Mouse (Mus musculus) kidney, embryonic 15.5 days (tissue): ENCODE measurements at regions not wholly inside any gene's neighbourhood (a gene's known extent, or its start where the extent isn't known, plus 50 kb on each side); places are given as distances from the start of the nearest gene placed in this dataset.

Experiments used
- ATAC-seq: fragments of 200-750 bp; cut with Nextera tagmentation; replicated peaks from 2 replicates; pipeline ENCODE4 v1.8.0; 2017; ENCODE audit warnings: moderate TSS enrichment; ENCODE audit not compliant: low FRiP score
- H3K27ac ChIP-seq: fragments of 300-500 bp; sonication (generic); 2 replicates; pipeline ENCODE4 v1.5.1; 2015; ENCODE audit warnings: mild to moderate bottlenecking, inconsistent platforms
- H3K27me3 ChIP-seq: fragments of 300-500 bp; sonication (generic); 2 replicates; pipeline ENCODE4 v1.6.1; 2015; ENCODE audit warnings: inconsistent platforms
- H3K36me3 ChIP-seq: fragments of 300-500 bp; sonication (generic); 2 replicates; pipeline ENCODE4 v1.6.1; 2015; ENCODE audit warnings: inconsistent platforms
- H3K4me1 ChIP-seq: fragments of 300-500 bp; sonication (generic); 2 replicates; pipeline ENCODE4 v1.6.1; 2015; ENCODE audit warnings: inconsistent platforms
- H3K4me2 ChIP-seq: fragments of 300-500 bp; sonication (generic); 2 replicates; pipeline ENCODE4 v1.6.1; 2015; ENCODE audit warnings: moderate library complexity, mild to moderate bottlenecking, inconsistent platforms
- H3K4me3 ChIP-seq: fragments of 300-500 bp; sonication (generic); replicated peaks from 2 replicates; pipeline ENCODE4 v1.5.1; 2015; ENCODE audit warnings: mild to moderate bottlenecking, inconsistent platforms
- H3K9ac ChIP-seq: fragments of 300-500 bp; sonication (generic); 2 replicates; pipeline ENCODE4 v1.6.1; 2015; ENCODE audit warnings: mild to moderate bottlenecking, inconsistent platforms
- H3K9me3 ChIP-seq: fragments of 300-500 bp; sonication (generic); replicated peaks from 2 replicates; pipeline ENCODE4 v1.6.1; 2016; ENCODE audit warnings: inconsistent platforms
- WGBS: fragments of 180-500 bp; shearing (Covaris S2); methylation state at CpG from one replicate; pipeline ENCODE4 v1.1.7; 2015; ENCODE audit warnings: mixed read lengths; 5-methylcytosine and 5-hydroxymethylcytosine counted together

DNA sequence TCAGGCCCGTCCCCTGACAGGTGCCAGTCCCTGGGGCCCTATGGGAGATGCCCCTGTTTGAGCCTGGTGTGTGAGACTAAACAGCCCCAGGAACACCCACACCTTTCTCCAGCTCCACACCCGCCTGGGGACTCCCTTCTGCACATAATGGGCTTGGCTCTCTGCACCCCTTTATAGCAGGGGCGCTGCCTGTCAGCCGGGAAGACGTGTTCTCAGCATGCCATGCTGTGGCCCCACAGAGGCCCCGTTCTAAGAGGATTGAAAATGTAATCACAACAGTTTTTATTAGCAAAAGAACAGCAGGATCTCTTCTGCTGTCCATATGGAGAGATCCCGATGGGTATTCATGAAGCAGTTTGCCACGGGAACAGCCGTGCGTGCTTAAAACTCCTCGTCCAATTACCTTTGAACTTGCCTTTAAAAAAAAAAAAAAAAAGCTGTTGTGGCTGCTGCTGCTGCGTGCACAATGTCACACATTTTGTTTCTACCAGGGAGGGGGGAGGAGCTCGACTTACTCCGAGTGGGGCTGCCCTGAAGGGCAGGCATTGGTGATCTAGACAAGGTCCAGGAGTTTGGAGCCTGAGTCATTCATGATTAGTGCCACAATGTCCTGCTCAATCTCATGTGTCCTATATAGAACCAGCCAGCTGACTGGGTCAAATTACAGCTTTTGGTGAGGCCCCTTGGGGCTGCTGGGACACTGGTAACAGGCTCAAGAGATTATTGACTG lies 119.7 kb downstream of the Rps24 start:
- Histone ChIP-seq H3K27ac (no peak overlapping the region), H3K4me2 (no peak overlapping the region), H3K4me3 (no peak overlapping the region), H3K9ac (no peak overlapping the region), H3K36me3 (no peaks in the 10 kb centered on the region), H3K27me3 (no peaks in the 10 kb centered on the region), H3K4me1 (peaks cover 6% of the 10 kb centered on the region), H3K9me3 (no peaks in the 10 kb centered on the region)
- 0 out of 2 replicates have a peak, but pooled peaks have one; percentile 33 for ATAC-seq
- 32% methylated on average over 14 of the region's 14 CpGs for WGBS

GRCm38 (mm10) chr14:24608356-24608755 lies 121.4 kb downstream of the Rps24 start:
- Histone ChIP-seq H3K4me3 (no peak overlapping the region), H3K36me3 (no peaks in the 10 kb centered on the region), H3K27ac (no peak overlapping the region), H3K9me3 (no peaks in the 10 kb centered on the region), H3K27me3 (no peaks in the 10 kb centered on the region), H3K9ac (no peak overlapping the region), H3K4me1 (peaks cover 6% of the 10 kb centered on the region), H3K4me2 (no peak overlapping the region)
- 100% methylated on average over 1 of the region's 1 CpGs for WGBS
- no peak for ATAC-seq

DNA sequence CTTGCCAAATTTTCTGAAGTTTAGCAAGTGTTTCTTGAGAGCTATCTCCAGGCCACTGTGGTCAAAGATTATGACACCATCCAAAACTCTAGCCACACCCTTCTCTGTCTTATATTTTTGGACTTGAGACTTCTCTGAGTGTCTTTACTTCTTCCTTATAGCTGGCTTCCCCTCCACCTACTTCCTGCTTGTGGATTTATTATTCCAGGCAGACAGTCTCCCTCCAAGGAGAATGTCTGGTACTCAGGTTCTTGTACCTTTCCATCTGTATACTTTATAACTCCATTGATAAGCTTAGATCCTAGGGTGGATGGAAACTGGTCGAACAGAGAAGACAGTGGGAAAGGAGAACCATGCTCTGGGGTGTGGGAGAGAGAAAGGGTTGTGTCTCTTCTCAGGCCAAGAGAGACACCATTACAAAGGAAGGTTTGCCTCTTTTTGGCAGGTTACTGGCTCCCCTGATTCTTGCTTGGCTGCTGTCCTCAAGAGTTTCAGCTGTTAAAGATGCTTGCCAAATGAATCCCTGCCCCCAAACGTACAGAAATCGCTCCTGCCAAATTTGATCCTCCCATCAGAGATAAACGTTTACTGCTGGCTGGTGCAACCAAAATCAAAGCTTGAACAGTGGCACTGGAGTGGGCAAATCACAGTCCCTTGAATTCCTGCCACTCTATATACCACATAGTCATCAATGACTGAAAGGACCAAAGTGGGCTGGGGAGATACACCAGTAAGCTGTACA lies 125.5 kb downstream of the Rps24 start:
- Histone ChIP-seq H3K4me1 (no peaks in the 10 kb centered on the region), H3K9ac (no peak overlapping the region), H3K4me2 (no peak overlapping the region), H3K27ac (no peak overlapping the region), H3K4me3 (no peak overlapping the region), H3K36me3 (no peaks in the 10 kb centered on the region), H3K9me3 (no peaks in the 10 kb centered on the region), H3K27me3 (no peaks in the 10 kb centered on the region)
- no peak for ATAC-seq
- 59% methylated on average over 4 of the region's 4 CpGs for WGBS

- Histone ChIP-seq H3K4me1 (no peaks in the 10 kb centered on the region), H3K36me3 (no peaks in the 10 kb centered on the region), H3K27me3 (no peaks in the 10 kb centered on the region), H3K4me3 (no peak overlapping the region), H3K9me3 (no peaks in the 10 kb centered on the region), H3K27ac (no peak overlapping the region), H3K4me2 (no peak overlapping the region), H3K9ac (no peak overlapping the region)
- ATAC-seq, result no peak
- 91% methylated on average over 3 of the region's 3 CpGs for WGBS
Observed at GRCm38 (mm10) chr14:24615776-24616175, 128.9 kb downstream of the Rps24 start.

- no peaks in the 10 kb centered on the region for H3K27me3 ChIP-seq
- no peak overlapping the region for H3K9ac ChIP-seq
- H3K4me1 ChIP-seq, result no peaks in the 10 kb centered on the region
- no peak overlapping the region for H3K4me3 ChIP-seq
- no peaks in the 10 kb centered on the region for H3K9me3 ChIP-seq
- 73% methylated on average over 10 of the region's 10 CpGs for WGBS
- H3K36me3 ChIP-seq, result no peaks in the 10 kb centered on the region
- no peak overlapping the region for H3K27ac ChIP-seq
- ATAC-seq, result no peak
- no peak overlapping the region for H3K4me2 ChIP-seq
Observed at GRCm38 (mm10) chr14:24616306-24617125, 129.6 kb downstream of the Rps24 start.

GRCm38 (mm10) chr14:24617126-24617375 lies 130.1 kb downstream of the Rps24 start:
- no peak overlapping the region for H3K27ac ChIP-seq
- H3K27me3 ChIP-seq, result no peaks in the 10 kb centered on the region
- no peak for ATAC-seq
- 62% methylated on average over 3 of the region's 3 CpGs for WGBS
- H3K4me3 ChIP-seq, result no peak overlapping the region
- no peaks in the 10 kb centered on the region for H3K4me1 ChIP-seq
- H3K4me2 ChIP-seq, result no peak overlapping the region
- no peaks in the 10 kb centered on the region for H3K9me3 ChIP-seq
- H3K9ac ChIP-seq, result no peak overlapping the region
- H3K36me3 ChIP-seq, result no peaks in the 10 kb centered on the region

- WGBS, result 66% methylated on average over 10 of the region's 10 CpGs
Observed at GRCm38 (mm10) chr14:24617393-24617861, 130.5 kb downstream of the Rps24 start.

GRCm38 (mm10) chr14:24618226-24619038 lies 131.5 kb downstream of the Rps24 start:
- WGBS, result 58% methylated on average over 16 of the region's 16 CpGs
- Histone ChIP-seq H3K4me2 (no peak overlapping the region), H3K9me3 (no peaks in the 10 kb centered on the region), H3K9ac (no peak overlapping the region), H3K4me1 (no peaks in the 10 kb centered on the region), H3K27ac (no peak overlapping the region), H3K36me3 (no peaks in the 10 kb centered on the region), H3K27me3 (no peaks in the 10 kb centered on the region), H3K4me3 (no peak overlapping the region)
- no peak for ATAC-seq

More at GRCm38 (mm10) chr14:24617393-24617861, 130.5 kb downstream of the Rps24 start:
- no peaks in the 10 kb centered on the region for H3K9me3 ChIP-seq
- H3K4me1 ChIP-seq, result no peaks in the 10 kb centered on the region
- no peak overlapping the region for H3K4me2 ChIP-seq
- no peak overlapping the region for H3K9ac ChIP-seq
- H3K36me3 ChIP-seq, result no peaks in the 10 kb centered on the region
- ATAC-seq, result no peak
- H3K27me3 ChIP-seq, result no peaks in the 10 kb centered on the region
- H3K27ac ChIP-seq, result no peak overlapping the region
- H3K4me3 ChIP-seq, result no peak overlapping the region

GRCm38 (mm10) chr14:24631994-24632393 lies 145.1 kb downstream of the Rps24 start:
- Histone ChIP-seq H3K36me3 (no peaks in the 10 kb centered on the region), H3K4me2 (no peak overlapping the region), H3K27me3 (no peaks in the 10 kb centered on the region), H3K9me3 (peaks cover 1% of the 10 kb centered on the region), H3K4me1 (no peaks in the 10 kb centered on the region), H3K9ac (no peak overlapping the region), H3K27ac (no peak overlapping the region), H3K4me3 (no peak overlapping the region)
- 78% methylated on average over 1 of the region's 1 CpGs for WGBS
- ATAC-seq, result no peak

DNA sequence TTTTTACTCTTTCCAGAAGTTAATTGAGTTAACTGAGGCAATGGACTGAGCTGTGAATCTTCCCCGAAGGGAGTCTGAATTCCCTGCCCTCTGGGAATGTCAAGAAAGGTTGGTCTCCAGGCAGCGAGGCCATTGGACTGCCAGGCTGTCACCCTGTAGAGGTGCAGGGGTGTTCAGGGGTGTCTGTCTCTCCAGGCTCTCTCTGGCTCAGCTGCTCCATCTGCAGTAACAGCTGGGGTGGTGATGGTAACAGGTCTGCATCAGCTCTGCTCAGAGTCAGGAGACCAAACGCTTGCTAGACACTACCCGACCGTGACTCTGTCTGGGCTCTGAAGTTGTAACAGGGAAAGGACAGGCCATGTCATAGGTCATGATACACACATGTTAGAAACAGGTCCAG lies 154.9 kb downstream of the Rps24 start:
- Histone ChIP-seq H3K9ac (no peak overlapping the region), H3K27me3 (no peaks in the 10 kb centered on the region), H3K4me1 (no peaks in the 10 kb centered on the region), H3K4me3 (no peak overlapping the region), H3K9me3 (no peaks in the 10 kb centered on the region), H3K36me3 (no peaks in the 10 kb centered on the region), H3K4me2 (no peak overlapping the region), H3K27ac (no peak overlapping the region)
- WGBS, result 35% methylated on average over 5 of the region's 5 CpGs
- ATAC-seq, result no peak

DNA sequence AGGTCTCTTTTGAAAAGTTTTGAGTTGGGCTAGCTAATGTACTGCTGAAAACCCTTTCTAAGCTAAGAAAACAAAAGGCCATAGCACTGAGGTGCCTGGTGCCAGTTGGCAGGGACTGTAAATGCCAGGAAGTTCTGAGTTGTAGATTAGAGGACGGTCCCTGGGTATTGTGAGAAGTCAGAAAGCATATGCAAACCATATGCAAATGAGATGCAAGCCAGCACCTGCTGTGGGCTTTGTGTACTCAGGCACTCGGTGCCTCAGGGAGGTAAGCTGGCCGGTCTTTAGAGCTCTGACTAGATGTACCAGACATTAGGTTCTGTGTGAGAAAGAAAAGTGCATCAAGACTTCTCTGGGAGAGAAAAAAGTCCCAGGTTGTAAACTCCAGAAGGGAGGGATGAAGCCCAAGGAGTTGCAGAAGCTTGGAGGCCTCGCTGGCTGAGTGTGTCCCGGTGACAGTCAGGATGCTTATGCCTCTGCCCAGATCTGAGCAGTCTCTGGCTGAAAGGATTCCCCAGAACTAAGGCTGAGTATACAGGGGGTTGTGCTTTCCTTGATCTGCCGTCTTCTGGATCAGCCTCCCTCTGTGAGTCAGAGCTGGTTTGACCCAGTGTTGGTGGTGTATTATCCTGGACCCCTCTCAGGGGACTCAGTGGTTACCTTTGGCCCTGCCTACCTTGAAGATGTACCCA lies 157.3 kb downstream of the Rps24 start:
- H3K9me3 ChIP-seq, result no peaks in the 10 kb centered on the region
- WGBS, result 44% methylated on average over 6 of the region's 6 CpGs
- no peak for ATAC-seq
- H3K4me3 ChIP-seq, result no peak overlapping the region
- H3K27ac ChIP-seq, result no peak overlapping the region
- H3K36me3 ChIP-seq, result no peaks in the 10 kb centered on the region
- H3K9ac ChIP-seq, result no peak overlapping the region
- H3K4me1 ChIP-seq, result no peaks in the 10 kb centered on the region
- H3K4me2 ChIP-seq, result no peak overlapping the region
- no peaks in the 10 kb centered on the region for H3K27me3 ChIP-seq
